Comparison of ENCODE assay signal across 27 mouse cellular contexts in the genomic region with DNA sequence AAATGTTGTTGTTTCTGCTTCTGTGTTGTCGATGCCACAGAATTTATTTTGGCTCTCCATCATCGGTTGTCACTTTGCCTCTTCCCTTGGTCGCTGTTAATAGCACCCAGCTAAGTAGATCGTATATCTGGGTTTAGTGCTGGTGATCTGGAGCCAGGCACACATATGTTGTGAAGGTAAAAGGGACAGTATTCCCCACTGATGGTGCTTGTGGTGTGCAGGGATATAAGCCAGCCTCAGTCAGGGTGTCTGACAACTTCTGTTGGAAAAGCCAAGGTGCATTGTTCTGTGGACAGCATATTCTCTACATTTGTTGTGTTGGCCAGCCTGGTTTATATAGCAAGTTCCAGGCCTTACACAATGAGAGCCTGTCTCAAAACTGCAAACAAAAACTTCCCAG.
DNase-seq lines count a peak whose midpoint lies in the region; ATAC-seq lines count a peak whose summit lies in the region.
"Had no signal": no experiment of that assay in that cellular context is flagged by ENCODE, and none has a peak within 500 bp of the region (broad histone marks: within the 10 kb centered on the region; RNA-seq: fewer than 3 reads in every experiment).

No protein-coding gene starts in this region.

- H3K27ac ChIP-seq in hindbrain, embryonic 16.5 days (ENCODE audit: low read depth, low read length) = no peak overlapping the region
- no peak overlapping the region for H3K27ac ChIP-seq in hindbrain, embryonic 13.5 days
- no peak overlapping the region for H3K27ac ChIP-seq in neural tube, embryonic 12.5 days
- H3K27ac ChIP-seq: embryonic facial prominence, embryonic 10.5 days; embryonic facial prominence, embryonic 13.5 days; forebrain, embryonic 12.5 days; heart, embryonic 15.5 days; hindbrain, embryonic 10.5 days; intestine, embryonic 15.5 days had no signal

- no peak overlapping the region for H3K4me3 ChIP-seq in hindbrain, embryonic 16.5 days (ENCODE audit: low read length)
- no peak overlapping the region for H3K4me3 ChIP-seq in hindbrain, embryonic 13.5 days
- no peak overlapping the region for H3K4me3 ChIP-seq in neural tube, embryonic 12.5 days
- H3K4me3 ChIP-seq: embryonic facial prominence, embryonic 10.5 days; embryonic facial prominence, embryonic 13.5 days; erythroblast, embryonic 14.5 days; forebrain, embryonic 12.5 days; heart, embryonic 12.5 days; heart, embryonic 15.5 days; hindbrain, embryonic 10.5 days; intestine, embryonic 15.5 days had no signal

- WGBS in hindbrain, embryonic 16.5 days = 61% methylated on average over 4 of the region's 4 CpGs
- 78% methylated on average over 4 of the region's 4 CpGs for WGBS in hindbrain, embryonic 13.5 days
- WGBS in neural tube, embryonic 12.5 days = 49% methylated on average over 4 of the region's 4 CpGs

- peak; percentile 48 for ATAC-seq in hindbrain, embryonic 16.5 days
- ATAC-seq in hindbrain, embryonic 13.5 days (ENCODE audit: low FRiP score) = no peak; the same call in 1 of the 2 replicates
- ATAC-seq in neural tube, embryonic 12.5 days (ENCODE audit: low FRiP score, low read depth) = peak; percentile 52; the same call in 1 of the 2 replicates
- ATAC-seq: activated CD4-positive, CD25-positive, alpha-beta regulatory T cell, adult 4 months; forebrain, embryonic 16.5 days; intestine, embryonic 15.5 days had no signal

- H3K4me2 ChIP-seq in hindbrain, embryonic 16.5 days (ENCODE audit: low read length) = no peak overlapping the region
- no peak overlapping the region for H3K4me2 ChIP-seq in hindbrain, embryonic 13.5 days
- no peak overlapping the region for H3K4me2 ChIP-seq in neural tube, embryonic 12.5 days (replicated peaks)
- H3K4me2 ChIP-seq: embryonic facial prominence, embryonic 13.5 days; forebrain, embryonic 12.5 days; heart, embryonic 12.5 days; heart, embryonic 15.5 days; intestine, embryonic 15.5 days had no signal

- peak; percentile 52 for DNase-seq in heart, adult 11 months
- no peak for DNase-seq in heart, adult 18-20 months
- DNase-seq in neural tube, embryonic 10.5 days (ENCODE audit: extremely low spot score, low spot score) = no peak
- DNase-seq: adrenal gland, adult 8-10 months; adrenal gland, postnatal 25 days; cerebellum, adult 11-12 months; cerebellum, adult 8-10 months; cerebellum, postnatal 10 days; cerebellum, postnatal 36 days; embryo, embryonic 11 days; gastrocnemius, postnatal 10 days; gastrocnemius, postnatal 36 days; heart, postnatal 10 days; heart, postnatal 36 days had no signal

- H3K27me3 ChIP-seq in hindbrain, embryonic 16.5 days (replicated peaks; ENCODE audit: control insufficient read depth, insufficient read depth, low read length) = no peaks in the 10 kb centered on the region
- no peaks in the 10 kb centered on the region for H3K27me3 ChIP-seq in hindbrain, embryonic 13.5 days
- no peaks in the 10 kb centered on the region for H3K27me3 ChIP-seq in neural tube, embryonic 12.5 days (replicated peaks)
- H3K27me3 ChIP-seq: embryonic facial prominence, embryonic 13.5 days; forebrain, embryonic 12.5 days; heart, embryonic 12.5 days; heart, embryonic 15.5 days; intestine, embryonic 15.5 days had no signal

- H3K36me3 ChIP-seq in hindbrain, embryonic 16.5 days (ENCODE audit: control insufficient read depth, insufficient read depth, low read length) = no peaks in the 10 kb centered on the region
- no peaks in the 10 kb centered on the region for H3K36me3 ChIP-seq in hindbrain, embryonic 13.5 days
- H3K36me3 ChIP-seq in neural tube, embryonic 12.5 days = no peaks in the 10 kb centered on the region
- H3K36me3 ChIP-seq: embryonic facial prominence, embryonic 10.5 days; embryonic facial prominence, embryonic 13.5 days; forebrain, embryonic 12.5 days; heart, embryonic 12.5 days; heart, embryonic 15.5 days; hindbrain, embryonic 10.5 days; intestine, embryonic 15.5 days had no signal

- H3K4me1 ChIP-seq in hindbrain, embryonic 16.5 days (ENCODE audit: control insufficient read depth, insufficient read depth, low read depth, low read length) = peaks cover 4% of the 10 kb centered on the region; the same call in 1 of the 2 replicates
- H3K4me1 ChIP-seq in hindbrain, embryonic 13.5 days (replicated peaks) = peaks cover 22% of the 10 kb centered on the region
- 0 out of 2 replicates have a peak, but pooled peaks cover 7% of the 10 kb centered on the region for H3K4me1 ChIP-seq in neural tube, embryonic 12.5 days
- H3K4me1 ChIP-seq: hindbrain, embryonic 10.5 days; intestine, embryonic 15.5 days had no signal

- no peak overlapping the region for H3K9ac ChIP-seq in hindbrain, embryonic 16.5 days (ENCODE audit: low read depth, low read length)
- H3K9ac ChIP-seq in hindbrain, embryonic 13.5 days = no peak overlapping the region
- H3K9ac ChIP-seq in neural tube, embryonic 12.5 days = no peak overlapping the region
- H3K9ac ChIP-seq: embryonic facial prominence, embryonic 13.5 days; forebrain, embryonic 12.5 days; heart, embryonic 12.5 days; heart, embryonic 15.5 days; intestine, embryonic 15.5 days had no signal

- H3K9me3 ChIP-seq in hindbrain, embryonic 16.5 days (ENCODE audit: control insufficient read depth, low read length) = no peaks in the 10 kb centered on the region
- H3K9me3 ChIP-seq in hindbrain, embryonic 13.5 days = no peaks in the 10 kb centered on the region
- no peaks in the 10 kb centered on the region for H3K9me3 ChIP-seq in neural tube, embryonic 12.5 days
- H3K9me3 ChIP-seq: embryonic facial prominence, embryonic 10.5 days; embryonic facial prominence, embryonic 13.5 days; forebrain, embryonic 12.5 days; heart, embryonic 12.5 days; heart, embryonic 15.5 days; hindbrain, embryonic 10.5 days; intestine, embryonic 15.5 days had no signal
